Mouse (Mus musculus): Measurements from ENCODE around the gene Zranb1. TPM values are rescaled to one million over a fixed set of nuclear protein-coding genes. Genes with fewer than 3 reads are reported as not detected.

Gene Zranb1
- total and polyA plus RNA-seq, 3 experiments = 8.2 to 37.2 (median 31.5) TPM

- WGBS = 17% methylated on average over 3 of the region's 3 CpGs
- TF ChIP-seq POLR2A (IDR thresholded peaks at IDR 0.05; ENCODE audit: insufficient read depth, low read depth, low read length) = no peak
- no peak for TF ChIP-seq CTCF (IDR thresholded peaks at IDR 0.05)
- Histone ChIP-seq H3K27ac (no peak overlapping the region), H3K9ac (ENCODE audit: low read depth, low read length) (no peak overlapping the region), H3K27me3 (ENCODE audit: control insufficient read depth, insufficient read depth, low read length) (no peaks in the 10 kb centered on the region), H3K4me1 (ENCODE audit: control insufficient read depth, insufficient read depth, low read length) (peaks cover 2% of the 10 kb centered on the region), H3K79me2 (replicated peaks; ENCODE audit: control insufficient read depth, insufficient read depth, low read length) (peaks cover 2% of the 10 kb centered on the region; the same call in 1 of the 2 replicates), H3K36me3 (ENCODE audit: control insufficient read depth, insufficient read depth, low read length) (peaks cover 12% of the 10 kb centered on the region; the same call in 1 of the 2 replicates), H3K4me3 (no peak overlapping the region)
- DNase-seq = no peak
- intact Hi-C loops (cut with DNase I) = no loop called here
Measured at GRCm38 (mm10) chr7:132982639-132983038, 51.7 kb downstream of the Zranb1 start.

- TF ChIP-seq EP300 (IDR thresholded peaks at IDR 0.05; ENCODE audit: insufficient read depth, low read depth, low read length) (no peak), CTCF (IDR thresholded peaks at IDR 0.05) (no peak), POLR2A (IDR thresholded peaks at IDR 0.05; ENCODE audit: insufficient read depth, low read depth, low read length) (no peak)
- no peaks in the 10 kb centered on the region for H3K79me2 ChIP-seq (replicated peaks; ENCODE audit: control insufficient read depth, insufficient read depth, low read length)
- no peak overlapping the region for H3K27ac ChIP-seq
- no peak overlapping the region for H3K4me3 ChIP-seq
- no peaks in the 10 kb centered on the region for H3K4me1 ChIP-seq (ENCODE audit: control insufficient read depth, insufficient read depth, low read length)
- DNase-seq = no peak
- no peak overlapping the region for H3K9ac ChIP-seq (ENCODE audit: low read depth, low read length)
- 87% methylated on average over 5 of the region's 5 CpGs for WGBS
- H3K36me3 ChIP-seq (ENCODE audit: control insufficient read depth, insufficient read depth, low read length) = peaks cover 5% of the 10 kb centered on the region; the same call in 1 of the 2 replicates
- intact Hi-C loops (cut with DNase I) = no loop called here
- no peaks in the 10 kb centered on the region for H3K27me3 ChIP-seq (ENCODE audit: control insufficient read depth, insufficient read depth, low read length)
Measured at GRCm38 (mm10) chr7:132989839-132990238, 58.9 kb downstream of the Zranb1 start.

DNA sequence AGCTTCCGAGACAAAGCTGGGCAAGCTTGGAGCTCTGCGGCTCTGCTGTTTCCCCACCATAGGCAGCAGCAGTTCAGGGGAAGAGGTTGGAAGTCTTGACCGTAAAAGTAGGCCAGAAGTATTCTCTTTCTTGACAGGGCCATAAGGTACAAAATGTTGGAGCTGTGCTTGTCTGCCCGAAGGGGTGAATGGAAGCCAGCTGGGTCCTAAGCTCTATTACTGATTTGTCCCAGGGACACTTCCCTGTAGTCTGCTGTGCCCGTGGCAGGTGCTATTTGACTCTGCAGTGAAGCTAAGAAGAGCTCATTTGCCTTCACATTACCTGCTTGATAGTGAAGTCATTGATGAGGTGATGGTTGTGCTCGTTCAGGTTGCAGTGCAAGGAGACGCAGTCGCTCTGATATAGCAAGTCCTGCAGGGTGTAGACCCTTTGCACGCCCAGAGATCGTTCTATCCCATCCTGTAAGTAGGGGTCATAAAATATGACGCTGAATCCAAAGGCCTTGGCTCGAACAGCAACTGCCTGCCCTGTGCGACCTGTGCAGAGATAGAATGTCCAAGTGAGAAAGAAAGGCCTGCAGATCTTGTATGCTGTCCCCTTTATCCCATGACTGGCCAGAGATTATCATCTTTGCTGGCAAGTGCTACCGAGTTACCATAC, 60.4 kb downstream of the Zranb1 start:
- no peak overlapping the region for H3K4me3 ChIP-seq
- H3K36me3 ChIP-seq (ENCODE audit: control insufficient read depth, insufficient read depth, low read length) = peaks cover 4% of the 10 kb centered on the region; the same call in 1 of the 2 replicates
- intact Hi-C loops (cut with DNase I) = no loop called here
- 88% methylated on average over 14 of the region's 14 CpGs for WGBS
- no peaks in the 10 kb centered on the region for H3K27me3 ChIP-seq (ENCODE audit: control insufficient read depth, insufficient read depth, low read length)
- TF ChIP-seq CTCF (IDR thresholded peaks at IDR 0.05) = no peak
- TF ChIP-seq POLR2A (IDR thresholded peaks at IDR 0.05; ENCODE audit: insufficient read depth, low read depth, low read length) = no peak
- no peak for TF ChIP-seq EP300 (IDR thresholded peaks at IDR 0.05; ENCODE audit: insufficient read depth, low read depth, low read length)
- no peaks in the 10 kb centered on the region for H3K79me2 ChIP-seq (replicated peaks; ENCODE audit: control insufficient read depth, insufficient read depth, low read length)
- H3K4me1 ChIP-seq (ENCODE audit: control insufficient read depth, insufficient read depth, low read length) = no peaks in the 10 kb centered on the region
- no peak for DNase-seq
- no peak overlapping the region for H3K27ac ChIP-seq
- H3K9ac ChIP-seq (ENCODE audit: low read depth, low read length) = no peak overlapping the region

- no peaks in the 10 kb centered on the region for H3K4me1 ChIP-seq (ENCODE audit: control insufficient read depth, insufficient read depth, low read length)
- H3K79me2 ChIP-seq (replicated peaks; ENCODE audit: control insufficient read depth, insufficient read depth, low read length) = no peaks in the 10 kb centered on the region
- no peak for DNase-seq
- H3K4me3 ChIP-seq = no peak overlapping the region
- no peaks in the 10 kb centered on the region for H3K27me3 ChIP-seq (ENCODE audit: control insufficient read depth, insufficient read depth, low read length)
- no peak overlapping the region for H3K9ac ChIP-seq (ENCODE audit: low read depth, low read length)
- H3K27ac ChIP-seq = no peak overlapping the region
- intact Hi-C loops (cut with DNase I) = no loop called here
- 82% methylated on average over 9 of the region's 9 CpGs for WGBS
- TF ChIP-seq EP300 (IDR thresholded peaks at IDR 0.05; ENCODE audit: insufficient read depth, low read depth, low read length) (no peak), CTCF (IDR thresholded peaks at IDR 0.05) (no peak), POLR2A (IDR thresholded peaks at IDR 0.05; ENCODE audit: insufficient read depth, low read depth, low read length) (no peak)
- peaks cover 3% of the 10 kb centered on the region; the same call in 1 of the 2 replicates for H3K36me3 ChIP-seq (ENCODE audit: control insufficient read depth, insufficient read depth, low read length)
Measured at GRCm38 (mm10) chr7:132992967-132993615, 62.1 kb downstream of the Zranb1 start.

GRCm38 (mm10) chr7:132994120-132994519, 63.2 kb downstream of the Zranb1 start:
- no peak for DNase-seq
- Histone ChIP-seq H3K36me3 (ENCODE audit: control insufficient read depth, insufficient read depth, low read length) (peaks cover 3% of the 10 kb centered on the region; the same call in 1 of the 2 replicates), H3K79me2 (replicated peaks; ENCODE audit: control insufficient read depth, insufficient read depth, low read length) (no peaks in the 10 kb centered on the region), H3K4me1 (ENCODE audit: control insufficient read depth, insufficient read depth, low read length) (no peaks in the 10 kb centered on the region), H3K27ac (no peak overlapping the region), H3K27me3 (ENCODE audit: control insufficient read depth, insufficient read depth, low read length) (no peaks in the 10 kb centered on the region), H3K9ac (ENCODE audit: low read depth, low read length) (no peak overlapping the region), H3K4me3 (no peak overlapping the region)
- intact Hi-C loops (cut with DNase I) = no loop called here
- WGBS = 86% methylated on average over 8 of the region's 8 CpGs
- TF ChIP-seq CTCF (IDR thresholded peaks at IDR 0.05) (peak; percentile 50), POLR2A (IDR thresholded peaks at IDR 0.05; ENCODE audit: insufficient read depth, low read depth, low read length) (no peak)

- WGBS = 76% methylated on average over 6 of the region's 6 CpGs
- no peak for DNase-seq
- intact Hi-C loops (cut with DNase I) = loop anchor here (5.0 kb wide), 1 partner anchor 112 kb away; no protein-coding TSS in a partner anchor
- Histone ChIP-seq H3K4me3 (no peak overlapping the region), H3K4me1 (ENCODE audit: control insufficient read depth, insufficient read depth, low read length) (no peaks in the 10 kb centered on the region), H3K27ac (no peak overlapping the region), H3K9ac (ENCODE audit: low read depth, low read length) (no peak overlapping the region), H3K27me3 (ENCODE audit: control insufficient read depth, insufficient read depth, low read length) (no peaks in the 10 kb centered on the region), H3K79me2 (replicated peaks; ENCODE audit: control insufficient read depth, insufficient read depth, low read length) (no peaks in the 10 kb centered on the region), H3K36me3 (ENCODE audit: control insufficient read depth, insufficient read depth, low read length) (peaks cover 2% of the 10 kb centered on the region; the same call in 1 of the 2 replicates)
- TF ChIP-seq POLR2A (IDR thresholded peaks at IDR 0.05; ENCODE audit: insufficient read depth, low read depth, low read length) (no peak), EP300 (IDR thresholded peaks at IDR 0.05; ENCODE audit: insufficient read depth, low read depth, low read length) (no peak), CTCF (IDR thresholded peaks at IDR 0.05) (no peak)
Measured at GRCm38 (mm10) chr7:132994628-132995191, 63.8 kb downstream of the Zranb1 start.

All from heart, adult 2 months (tissue).